9 mouse cellular contexts compared by ENCODE assay signal in genomic region chr11:118490566-118491218, GRCm38 (mm10). TPM values are rescaled to one million over a fixed set of nuclear protein-coding genes. Genes with fewer than 3 reads are reported as not detected.
DNase-seq lines count a peak whose midpoint lies in the region.
"Had no signal": no experiment of that assay in that cellular context is flagged by ENCODE, and none has a peak within 500 bp of the region (broad histone marks: within the 10 kb centered on the region; RNA-seq: fewer than 3 reads in every experiment).

No protein-coding gene starts in this region.

- H3K9me3 ChIP-seq in forebrain, embryonic 10.5 days: no peaks in the 10 kb centered on the region
- no peaks in the 10 kb centered on the region for H3K9me3 ChIP-seq in megakaryocyte, embryonic 14.5 days
- H3K9me3 ChIP-seq: hindbrain, embryonic 15.5 days had no signal

- H3K4me3 ChIP-seq in forebrain, embryonic 10.5 days: peak overlapping the region; percentile 43
- H3K4me3 ChIP-seq in megakaryocyte, embryonic 14.5 days (replicated peaks): peak overlapping the region; percentile 80
- H3K4me3 ChIP-seq: hindbrain, embryonic 15.5 days had no signal

- H3K27me3 ChIP-seq in forebrain, embryonic 10.5 days (ENCODE audit: poor library complexity, severe bottlenecking): peaks cover 17% of the 10 kb centered on the region
- peaks cover 39% of the 10 kb centered on the region for H3K27me3 ChIP-seq in megakaryocyte, embryonic 14.5 days (replicated peaks)
- H3K27me3 ChIP-seq: hindbrain, embryonic 15.5 days had no signal

- intact Hi-C loops in heart, postnatal 10 days (cut with DNase I): loop anchor here (1.0 kb wide), 2 partner anchors 44 to 67 kb away; no protein-coding TSS in a partner anchor

- 19% methylated on average over 22 of the region's 22 CpGs for WGBS in forebrain, embryonic 10.5 days

- peaks cover 25% of the 10 kb centered on the region for H3K36me3 ChIP-seq in forebrain, embryonic 10.5 days (replicated peaks)
- peaks cover 39% of the 10 kb centered on the region for H3K36me3 ChIP-seq in megakaryocyte, embryonic 14.5 days (replicated peaks; ENCODE audit: low read length)
- H3K36me3 ChIP-seq: hindbrain, embryonic 15.5 days had no signal

- peak; percentile 59 to 78 for DNase-seq in CD8-positive naive resting alpha-beta T cell, adult 2 months (ENCODE audit: low read depth in 2 of 2, low spot score in 2 of 2)
- peak; percentile 88 for DNase-seq in adrenal gland, postnatal 25 days
- DNase-seq in forebrain, embryonic 10.5 days (ENCODE audit: extremely low spot score, low spot score): peak; percentile 78
- peak; percentile 86 to 93 for DNase-seq in heart, postnatal 10 days
- DNase-seq in layer of hippocampus, postnatal 10 days (ENCODE audit: low spot score in 2 of 2): peak; percentile 85 to 86
- peak; percentile 41 to 78 for DNase-seq in spleen, adult 18-20 months
- DNase-seq in MN1 (ENCODE audit: low spot score): no peak

- peak overlapping the region; percentile 69 for H3K27ac ChIP-seq in forebrain, embryonic 10.5 days
- H3K27ac ChIP-seq: hindbrain, embryonic 15.5 days had no signal

- peaks cover 41% of the 10 kb centered on the region for H3K4me1 ChIP-seq in forebrain, embryonic 10.5 days
- H3K4me1 ChIP-seq in megakaryocyte, embryonic 14.5 days: peaks cover 85% of the 10 kb centered on the region

RNA-seq across cellular contexts. Expression of gene Engase, which starts 14.1 kb away (rescaled TPM):
- 19.0 and 32.0 TPM in 2 replicates for total RNA-seq in adrenal gland, postnatal 25 days (2021)
- polyA plus RNA-seq in forebrain, embryonic 10.5 days (2016; fragmentation: Nextera tagmentation; extraction: Ambion mirVana): 7.1 and 7.9 TPM in 2 replicates
- 1 to 10 TPM; 6.6 to 7.1 TPM for total RNA-seq in heart, postnatal 10 days (2021)
- total RNA-seq in layer of hippocampus, postnatal 10 days (2021): 10 to 100 TPM; 14.0 to 14.4 TPM
- polyA plus RNA-seq in megakaryocyte, embryonic 14.5 days (2012; ENCODE audit: insufficient read depth, low replicate concordance): 72.2 and 151 TPM in 2 replicates
